Comparison of ENCODE assay signal across 8 mouse cellular contexts in the genomic region with DNA sequence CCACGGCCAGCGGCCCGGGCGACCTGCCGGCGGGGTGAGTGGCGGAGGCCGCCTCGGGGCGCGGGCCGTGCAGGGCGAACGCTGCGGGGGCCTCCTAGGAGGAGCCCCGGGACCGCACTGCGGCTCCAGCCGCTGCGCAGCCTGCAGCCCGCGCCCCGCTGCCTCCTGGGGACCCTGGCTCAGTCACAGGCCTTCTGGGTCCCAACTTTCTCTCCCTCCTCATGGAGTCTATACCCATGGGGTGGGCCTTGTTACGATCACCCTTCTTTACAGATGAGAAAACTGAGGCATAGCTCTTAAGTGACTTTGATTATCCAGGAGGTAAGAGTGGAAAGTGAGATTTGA. TPM values are rescaled to one million over a fixed set of nuclear protein-coding genes. Genes with fewer than 3 reads are reported as not detected.
DNase-seq lines count a peak whose midpoint lies in the region; ATAC-seq and TF ChIP-seq lines count a peak whose summit lies in the region.

No protein-coding gene starts in this region.

- TF ChIP-seq CTCF in heart, postnatal 0 days (IDR thresholded peaks at IDR 0.05; ENCODE audit: low read depth) = no peak

- H3K4me3 ChIP-seq in heart, postnatal 0 days (ENCODE audit: low read depth, low read length) = peak overlapping the region; percentile 59
- H3K4me3 ChIP-seq in midbrain, embryonic 10.5 days = peak overlapping the region; percentile 72

- peaks cover 15% of the 10 kb centered on the region for H3K4me1 ChIP-seq in heart, postnatal 0 days (ENCODE audit: control insufficient read depth, insufficient read depth)
- peaks cover 23% of the 10 kb centered on the region for H3K4me1 ChIP-seq in midbrain, embryonic 10.5 days

- no peaks in the 10 kb centered on the region for H3K36me3 ChIP-seq in heart, postnatal 0 days (replicated peaks; ENCODE audit: control insufficient read depth, insufficient read depth, low read length)
- no peaks in the 10 kb centered on the region for H3K36me3 ChIP-seq in midbrain, embryonic 10.5 days

- no peak for DNase-seq in heart, postnatal 0 days (ENCODE audit: low spot score)
- no peak for DNase-seq in heart, postnatal 36 days
- peak; percentile 21 for DNase-seq in R1 (ENCODE audit: low read depth, low spot score)
- no peak for DNase-seq in midbrain, embryonic 10.5 days (ENCODE audit: low spot score)
- DNase-seq in embryo, embryonic 11 days = no peak
- no peak for DNase-seq in spleen, postnatal 36 days (ENCODE audit: low spot score in 2 of 2)

- no peak for ATAC-seq in heart, postnatal 0 days (ENCODE audit: insufficient read depth, low read depth)
- peak; percentile 22 for ATAC-seq in granulocyte monocyte progenitor cell, adult 5-6 weeks (replicated peaks; ENCODE audit: poor library complexity, severe bottlenecking)
- ATAC-seq in monocyte, adult 5-6 weeks (replicated peaks; ENCODE audit: insufficient number of reproducible peaks, low FRiP score, low TSS enrichment, poor library complexity, severe bottlenecking) = no peak

- H3K27ac ChIP-seq in heart, postnatal 0 days (ENCODE audit: low read depth) = no peak overlapping the region; the same call in 1 of the 2 replicates
- peak overlapping the region; percentile 81 for H3K27ac ChIP-seq in midbrain, embryonic 10.5 days (replicated peaks)

- H3K4me2 ChIP-seq in heart, postnatal 0 days (ENCODE audit: low read depth, low read length) = peak overlapping the region; percentile 81

- WGBS in heart, postnatal 0 days = 2% methylated on average over 24 of the region's 24 CpGs
- 2% methylated on average over 23 of the region's 24 CpGs for WGBS in midbrain, embryonic 10.5 days

- no peaks in the 10 kb centered on the region for H3K9me3 ChIP-seq in heart, postnatal 0 days (replicated peaks; ENCODE audit: control insufficient read depth, low read length)
- H3K9me3 ChIP-seq in midbrain, embryonic 10.5 days (replicated peaks) = no peaks in the 10 kb centered on the region

- intact Hi-C loops in heart, postnatal 36 days (cut with DNase I) = no loop called here

- no peak for TF ChIP-seq EP300 in heart, postnatal 0 days (IDR thresholded peaks at IDR 0.05; ENCODE audit: low read depth)

- no peaks in the 10 kb centered on the region for H3K27me3 ChIP-seq in heart, postnatal 0 days (ENCODE audit: control insufficient read depth, insufficient read depth, low read length)
- peaks cover 35% of the 10 kb centered on the region for H3K27me3 ChIP-seq in midbrain, embryonic 10.5 days (ENCODE audit: low read depth, poor library complexity, severe bottlenecking)

- peak overlapping the region; percentile 63 for H3K9ac ChIP-seq in heart, postnatal 0 days (replicated peaks; ENCODE audit: low read depth, low read length)

RNA-seq across cellular contexts. Expression of gene Ttc39a, which starts 0.7 kb away (rescaled TPM):
- 4.2 and 10.0 TPM in 2 replicates for total RNA-seq in heart, postnatal 0 days (2014; rRNA removed; ENCODE audit: low replicate concordance)
- 3.4 and 3.6 TPM in 2 replicates for polyA plus RNA-seq in heart, postnatal 0 days (2015; fragmentation: Nextera tagmentation; extraction: Ambion mirVana)
- 1 to 10 TPM in 1 of 2 experiments, under 1 TPM in 1; 0.89 to 1.4 TPM for total RNA-seq in heart, postnatal 36 days (2021)
- not detected in 2 replicates for total RNA-seq in granulocyte monocyte progenitor cell, adult 5-6 weeks (2014; fragmentation: Nextera tagmentation)
- total RNA-seq in granulocyte monocyte progenitor cell, adult 5-6 weeks (2017) = 0.72 and 2.4 TPM in 2 replicates
- 2.4 and 2.9 TPM in 2 replicates for polyA plus RNA-seq in midbrain, embryonic 10.5 days (2016; fragmentation: Nextera tagmentation; extraction: Ambion mirVana)
- total RNA-seq in monocyte, adult 5-6 weeks (2017) = not detected in 3 replicates
